Mouse (Mus musculus): ENCODE data around the gene Gm30191.

DNA sequence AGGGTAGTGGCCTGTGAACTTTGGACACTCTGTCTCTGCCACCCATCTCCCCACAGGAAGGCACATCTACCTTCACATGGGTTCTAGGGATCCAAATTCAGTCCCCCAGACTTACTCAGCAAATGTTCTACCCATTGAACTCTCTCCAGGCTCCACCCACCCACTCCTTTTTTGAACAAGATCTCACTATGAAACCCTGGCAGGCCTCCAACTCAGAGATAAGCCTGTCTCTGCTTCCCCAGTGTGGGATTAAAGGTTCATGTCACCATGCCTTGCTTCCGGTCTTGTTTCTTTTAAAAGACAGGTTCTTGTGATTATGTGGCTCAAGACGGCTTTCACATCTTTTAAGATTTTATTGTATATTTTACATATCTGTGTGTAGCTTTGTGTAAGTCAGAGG lies 38.2 kb downstream of the Gm30191 start:
- no peak for TF ChIP-seq CTCF (IDR thresholded peaks at IDR 0.05; ENCODE audit: low read depth)
- TF ChIP-seq EP300 (IDR thresholded peaks at IDR 0.05; ENCODE audit: low read depth), result no peak

Measured in heart, postnatal 0 days (tissue).